Mouse (Mus musculus): ENCODE measurements around the gene Arhgap11a. TPM values are rescaled to one million over a fixed set of nuclear protein-coding genes. Genes with fewer than 3 reads are reported as not detected.

Gene Arhgap11a
- polyA plus RNA-seq, 1 experiment = 36.6 TPM

DNA sequence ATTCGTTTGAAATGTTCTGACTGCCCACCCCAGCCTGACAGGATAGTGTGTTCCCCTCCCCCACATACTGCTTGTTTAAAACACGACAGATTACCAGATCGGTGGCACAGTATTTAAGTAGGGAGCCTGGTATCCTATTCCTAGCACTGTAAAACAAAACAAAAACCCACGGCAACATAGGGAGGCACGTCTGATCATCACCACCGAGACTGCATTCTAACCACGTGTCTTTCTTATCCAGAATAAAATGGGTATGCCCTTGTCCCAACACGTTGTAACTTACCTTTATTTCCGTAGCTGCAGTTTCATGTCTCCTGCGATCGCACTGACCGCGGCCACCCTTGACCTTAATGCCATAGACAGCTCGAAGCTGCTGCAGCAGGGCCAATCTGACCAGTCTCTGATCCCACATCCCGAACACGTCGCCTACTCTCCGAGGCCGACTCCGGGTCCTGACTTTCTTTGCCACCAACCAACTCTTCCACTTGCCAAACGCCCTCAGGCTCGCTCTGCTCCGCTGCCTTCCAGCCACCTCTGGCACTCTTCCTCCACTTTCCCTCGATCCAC is 700 bp downstream of the Arhgap11a start:
- H3K4me1 ChIP-seq (ENCODE audit: control insufficient read depth, insufficient read depth, low read length) = no peaks in the 10 kb centered on the region; the same call in 1 of the 2 replicates
- peak overlapping the region; percentile 81 for H3K4me3 ChIP-seq (replicated peaks; ENCODE audit: control insufficient read depth, low read depth, low read length)
- WGBS = under 1% methylated on average over 24 of the region's 24 CpGs
- TF ChIP-seq CTCF (IDR thresholded peaks at IDR 0.05; ENCODE audit: control insufficient read depth, insufficient read depth, low read length) (no peak), POLR2A (IDR thresholded peaks at IDR 0.05; ENCODE audit: borderline replicate concordance, control insufficient read depth, low read depth, low read length) (no peak)
- peak overlapping the region; percentile 94 for H3K27ac ChIP-seq (ENCODE audit: control insufficient read depth, insufficient read depth, low read depth, low read length, poor library complexity)

DNA sequence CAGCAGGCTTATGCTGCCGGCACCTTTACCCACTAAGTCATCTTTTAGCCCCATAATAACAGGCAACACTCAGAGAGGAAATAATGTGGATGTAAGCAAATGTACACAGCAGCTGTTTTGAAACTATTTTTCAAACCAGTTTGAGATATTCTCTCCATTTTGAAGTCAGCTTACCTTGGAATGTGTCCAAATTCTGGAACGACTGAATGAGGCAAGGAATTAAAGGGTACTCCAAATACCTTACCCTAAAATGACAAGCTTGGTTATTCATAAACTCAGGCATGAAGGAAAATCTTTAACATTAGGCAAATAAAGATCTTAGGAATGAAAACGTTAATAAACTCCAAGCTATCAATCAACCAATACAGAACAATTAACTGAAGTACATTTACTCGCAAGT is 3.4 kb downstream of the Arhgap11a start:
- whole genome bisulfite sequencing = 79% methylated on average over 4 of the region's 4 CpGs
- H3K4me1 ChIP-seq (ENCODE audit: control insufficient read depth, insufficient read depth, low read length) = no peaks in the 10 kb centered on the region; the same call in 1 of the 2 replicates
- no peak overlapping the region for H3K4me3 ChIP-seq (replicated peaks; ENCODE audit: control insufficient read depth, low read depth, low read length)
- no peak overlapping the region for H3K27ac ChIP-seq (ENCODE audit: control insufficient read depth, insufficient read depth, low read depth, low read length, poor library complexity)
- no peak for TF ChIP-seq CTCF (IDR thresholded peaks at IDR 0.05; ENCODE audit: control insufficient read depth, insufficient read depth, low read length)
- TF ChIP-seq POLR2A (IDR thresholded peaks at IDR 0.05; ENCODE audit: borderline replicate concordance, control insufficient read depth, low read depth, low read length) = no peak

DNA sequence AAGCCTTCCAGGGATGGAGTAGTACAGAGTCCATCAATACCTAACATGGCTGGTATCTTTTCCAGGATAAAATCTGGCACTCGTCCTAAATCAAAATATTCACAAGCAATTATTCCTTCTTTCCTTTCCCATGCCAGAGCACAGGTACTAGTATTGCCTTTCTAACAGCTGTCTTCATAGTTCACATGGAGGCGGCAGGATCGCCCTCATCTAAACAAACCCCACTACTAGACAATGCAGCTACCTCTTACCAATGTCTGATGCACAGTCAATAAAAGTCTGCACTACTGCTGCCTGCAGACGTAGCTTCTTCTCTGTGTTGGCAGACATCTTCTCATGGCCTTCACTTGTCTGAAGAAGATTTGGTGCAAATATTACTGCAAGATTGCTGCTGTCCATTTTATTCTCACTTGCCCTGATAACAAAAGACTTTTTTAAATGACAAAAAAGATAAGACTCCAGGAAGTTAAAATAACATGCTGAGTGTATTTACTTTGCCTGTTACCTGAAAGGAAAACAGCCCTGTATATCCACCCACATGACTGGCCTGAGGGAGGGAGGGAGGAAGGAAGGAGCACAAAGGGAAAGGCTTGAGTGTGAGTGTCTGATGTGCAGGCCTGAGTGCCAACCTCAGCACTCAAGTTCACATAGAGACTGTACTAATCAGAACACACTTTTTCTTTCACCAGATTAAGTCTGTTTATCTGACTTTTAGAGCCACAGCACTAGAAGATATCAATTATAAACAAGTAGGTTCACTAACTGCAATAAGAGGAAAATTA is 6.6 kb downstream of the Arhgap11a start:
- no peak overlapping the region for H3K4me3 ChIP-seq (replicated peaks; ENCODE audit: control insufficient read depth, low read depth, low read length)
- H3K27ac ChIP-seq (ENCODE audit: control insufficient read depth, insufficient read depth, low read depth, low read length, poor library complexity) = no peak overlapping the region
- no peaks in the 10 kb centered on the region for H3K4me1 ChIP-seq (ENCODE audit: control insufficient read depth, insufficient read depth, low read length)
- TF ChIP-seq POLR2A (IDR thresholded peaks at IDR 0.05; ENCODE audit: borderline replicate concordance, control insufficient read depth, low read depth, low read length) = no peak
- TF ChIP-seq CTCF (IDR thresholded peaks at IDR 0.05; ENCODE audit: control insufficient read depth, insufficient read depth, low read length) = no peak
- WGBS = 89% methylated on average over 4 of the region's 4 CpGs

DNA sequence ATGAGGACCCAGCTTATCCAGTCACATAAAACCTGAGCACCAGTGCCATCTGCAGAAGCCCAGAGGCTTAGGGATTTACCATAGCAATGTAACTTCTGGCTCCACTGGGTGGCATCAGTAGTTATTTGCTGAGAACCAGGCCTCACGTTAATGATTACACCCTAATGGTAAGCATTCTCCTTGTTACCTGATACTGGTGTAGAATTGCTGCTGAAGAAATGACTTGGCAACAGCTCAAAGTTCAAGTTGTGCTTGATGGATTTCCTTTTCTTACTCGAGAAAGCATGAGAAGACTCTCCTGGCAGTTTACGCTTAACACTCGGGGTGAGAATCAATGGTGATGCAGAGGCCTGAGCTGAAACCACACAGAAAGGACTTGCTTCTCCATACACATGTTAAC is 9.0 kb downstream of the Arhgap11a start:
- WGBS = 90% methylated on average over 4 of the region's 4 CpGs
- no peak overlapping the region for H3K27ac ChIP-seq (ENCODE audit: control insufficient read depth, insufficient read depth, low read depth, low read length, poor library complexity)
- H3K4me1 ChIP-seq (ENCODE audit: control insufficient read depth, insufficient read depth, low read length) = no peaks in the 10 kb centered on the region
- H3K4me3 ChIP-seq (replicated peaks; ENCODE audit: control insufficient read depth, low read depth, low read length) = no peak overlapping the region
- no peak for TF ChIP-seq POLR2A (IDR thresholded peaks at IDR 0.05; ENCODE audit: borderline replicate concordance, control insufficient read depth, low read depth, low read length)
- TF ChIP-seq CTCF (IDR thresholded peaks at IDR 0.05; ENCODE audit: control insufficient read depth, insufficient read depth, low read length) = no peak

DNA sequence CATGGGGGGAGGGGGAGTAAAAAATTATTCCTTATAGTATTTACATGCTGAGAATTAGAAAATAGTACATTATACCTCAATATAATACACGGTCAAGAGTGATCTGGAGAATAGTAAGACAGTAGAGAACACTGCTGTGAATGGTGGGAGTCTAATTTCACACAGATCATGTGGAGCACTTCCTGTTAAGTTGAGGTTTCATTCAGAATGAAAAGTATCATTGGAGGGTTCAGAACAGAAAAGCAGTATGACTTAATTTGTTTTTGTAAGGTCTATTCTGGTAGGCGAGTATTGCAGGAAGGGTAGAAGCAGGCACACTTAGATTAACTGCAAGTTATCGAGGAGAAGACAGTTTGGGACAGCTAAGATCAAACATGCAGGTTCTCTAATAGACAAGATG is 13.2 kb downstream of the Arhgap11a start:
- Histone ChIP-seq H3K27ac (ENCODE audit: control insufficient read depth, insufficient read depth, low read depth, low read length, poor library complexity) (no peak overlapping the region), H3K4me1 (ENCODE audit: control insufficient read depth, insufficient read depth, low read length) (no peaks in the 10 kb centered on the region), H3K4me3 (replicated peaks; ENCODE audit: control insufficient read depth, low read depth, low read length) (no peak overlapping the region)
- TF ChIP-seq POLR2A (IDR thresholded peaks at IDR 0.05; ENCODE audit: borderline replicate concordance, control insufficient read depth, low read depth, low read length) (no peak), CTCF (IDR thresholded peaks at IDR 0.05; ENCODE audit: control insufficient read depth, insufficient read depth, low read length) (no peak)
- WGBS = 88% methylated on average over 3 of the region's 3 CpGs

DNA sequence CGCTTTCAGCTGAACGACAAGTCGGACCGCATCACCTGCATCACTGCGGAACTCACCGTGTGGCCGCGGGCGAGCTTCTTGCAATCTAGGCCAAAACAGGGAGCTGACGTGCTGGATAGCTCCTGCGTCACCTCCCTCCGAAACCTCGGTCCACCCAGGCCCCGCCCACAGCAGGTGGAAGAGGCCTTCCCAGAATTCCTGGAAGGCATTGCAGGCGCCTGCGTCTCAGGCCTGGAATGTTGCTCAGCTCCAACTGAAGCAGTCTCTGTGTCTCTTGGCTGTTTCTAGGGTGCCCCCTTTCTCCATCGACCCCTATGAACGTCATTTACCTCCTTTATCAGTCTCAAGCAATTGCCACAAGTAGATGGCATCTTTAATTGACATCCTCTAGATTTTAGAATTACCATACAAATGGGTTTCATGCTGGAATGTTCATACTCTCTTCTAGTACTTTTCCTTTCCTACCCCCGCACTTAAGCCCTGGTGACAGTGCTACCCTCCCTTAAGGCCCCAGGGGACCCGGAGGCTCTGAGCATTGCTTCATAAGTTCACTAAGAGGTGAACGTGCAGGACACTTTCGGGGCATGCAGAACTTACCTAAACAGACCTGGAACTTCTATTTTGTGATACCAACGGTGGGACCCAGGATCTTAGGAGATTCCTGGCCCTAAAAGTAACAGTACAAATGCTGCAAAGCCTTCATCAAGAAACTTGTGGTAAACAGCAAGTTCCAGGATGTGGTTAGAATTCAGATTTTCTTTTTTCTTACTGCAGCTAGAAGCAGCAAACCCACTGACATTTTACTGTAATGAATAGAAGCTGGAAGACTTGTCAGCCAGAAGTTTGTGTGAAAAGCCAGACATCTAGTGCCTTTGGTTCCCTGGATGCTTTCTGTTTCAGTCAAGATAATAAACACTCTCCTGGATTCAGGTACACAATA is 19.2 kb downstream of the Arhgap11a start, which contains the start of gene Scg5:
Scg5 (minus strand) TSS at position 179 of the 940 bp plus-strand sequence.
- no peak within 1 kb of the TSS for H3K27ac ChIP-seq (ENCODE audit: control insufficient read depth, insufficient read depth, low read depth, low read length, poor library complexity)
- no peaks in the 10 kb centered on the region for H3K4me1 ChIP-seq (ENCODE audit: control insufficient read depth, insufficient read depth, low read length)
- no peak within 1 kb of the TSS for H3K4me3 ChIP-seq (replicated peaks; ENCODE audit: control insufficient read depth, low read depth, low read length)
- TF ChIP-seq CTCF (IDR thresholded peaks at IDR 0.05; ENCODE audit: control insufficient read depth, insufficient read depth, low read length) (no peak), POLR2A (IDR thresholded peaks at IDR 0.05; ENCODE audit: borderline replicate concordance, control insufficient read depth, low read depth, low read length) (no peak)
- 55% methylated on average over 23 of the region's 23 CpGs for WGBS

DNA sequence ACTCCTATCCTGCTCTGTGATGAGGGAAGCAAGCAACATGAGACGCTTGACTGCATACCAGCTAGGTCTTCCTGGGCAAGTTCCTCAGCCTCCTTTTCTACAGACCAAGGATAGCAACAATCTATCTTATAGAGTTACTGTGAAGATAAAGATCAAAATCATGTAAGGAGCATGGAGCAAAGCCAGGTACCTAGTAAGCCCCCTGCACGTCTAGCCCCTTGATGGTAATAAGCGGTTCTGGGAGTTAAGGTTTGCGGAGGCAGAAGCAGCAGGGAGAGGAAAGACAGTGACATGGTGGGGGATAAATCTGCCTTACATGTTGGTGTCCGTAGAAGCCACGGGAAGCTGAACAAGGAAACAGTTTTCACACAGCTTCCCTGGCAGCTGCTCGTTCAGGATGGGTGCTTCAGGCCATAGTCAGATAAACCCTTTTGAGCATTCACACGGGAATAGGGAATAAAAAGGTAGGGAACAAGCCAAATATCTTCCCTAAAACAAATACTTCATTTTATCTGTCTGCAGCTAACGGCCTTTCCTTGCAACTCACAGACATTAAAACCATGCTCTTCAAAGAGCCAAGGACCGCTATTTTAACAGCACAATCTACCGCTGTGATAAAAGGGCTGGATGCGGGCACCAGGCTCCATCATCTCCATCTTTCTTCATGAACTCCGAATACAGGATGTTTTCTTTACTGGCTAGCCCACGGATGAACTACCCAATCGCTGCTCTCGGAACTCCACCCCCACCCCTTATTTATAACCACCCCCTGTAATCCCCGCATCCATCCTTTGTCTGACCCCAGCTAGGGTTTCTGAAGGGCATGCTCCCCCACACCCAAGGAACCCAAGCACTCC is 20.1 kb downstream of the Arhgap11a start:
- TF ChIP-seq POLR2A (IDR thresholded peaks at IDR 0.05; ENCODE audit: borderline replicate concordance, control insufficient read depth, low read depth, low read length) (no peak), CTCF (IDR thresholded peaks at IDR 0.05; ENCODE audit: control insufficient read depth, insufficient read depth, low read length) (no peak)
- WGBS = 59% methylated on average over 17 of the region's 17 CpGs
- H3K27ac ChIP-seq (ENCODE audit: control insufficient read depth, insufficient read depth, low read depth, low read length, poor library complexity) = no peak overlapping the region
- no peak overlapping the region for H3K4me3 ChIP-seq (replicated peaks; ENCODE audit: control insufficient read depth, low read depth, low read length)
- H3K4me1 ChIP-seq (ENCODE audit: control insufficient read depth, insufficient read depth, low read length) = no peaks in the 10 kb centered on the region
